Mouse (Mus musculus): Measurements from ENCODE around the gene Gm6583. TPM values are rescaled to one million over a fixed set of nuclear protein-coding genes. Genes with fewer than 3 reads are reported as not detected.

Gene Gm6583
- polyA plus RNA-seq, 1 experiment, result 0.04 TPM

DNA sequence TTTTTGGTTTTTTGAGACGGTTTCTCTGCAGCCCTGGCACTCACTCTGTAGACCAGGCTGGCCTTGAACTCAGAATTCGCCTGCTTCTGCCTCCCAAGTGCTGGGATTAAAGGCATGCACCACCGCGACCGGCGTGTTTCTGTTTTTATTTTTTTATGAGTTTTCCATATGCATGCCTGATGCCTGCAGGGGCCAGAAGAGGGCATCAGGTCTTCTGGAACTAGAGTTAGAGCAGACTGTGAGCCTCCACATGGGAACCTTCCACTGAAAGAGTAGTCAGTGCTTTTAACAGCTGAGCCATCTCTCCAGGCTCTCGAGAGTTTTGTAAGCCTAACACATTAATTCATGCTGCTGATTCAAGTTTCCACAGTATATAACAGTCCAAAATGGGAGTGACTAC, 16.6 kb downstream of the Gm6583 start:
- H3K36me3 ChIP-seq (ENCODE audit: control insufficient read depth, insufficient read depth), result peaks cover 21% of the 10 kb centered on the region
- H3K79me2 ChIP-seq (ENCODE audit: control insufficient read depth, insufficient read depth), result peaks cover 8% of the 10 kb centered on the region
- no peak overlapping the region for H3K4me2 ChIP-seq (ENCODE audit: low read depth)
- no peaks in the 10 kb centered on the region for H3K27me3 ChIP-seq (ENCODE audit: control insufficient read depth, insufficient read depth, insufficient read length)
- no peak overlapping the region for H3K4me3 ChIP-seq
- no peak for TF ChIP-seq POLR2A (IDR thresholded peaks at IDR 0.05; ENCODE audit: insufficient read length, low read depth)
- TF ChIP-seq TCF12 (IDR thresholded peaks at IDR 0.05; ENCODE audit: insufficient read depth, poor library complexity, severe bottlenecking), result no peak
- TF ChIP-seq TCF3 (IDR thresholded peaks at IDR 0.05; ENCODE audit: insufficient read length, low read depth), result no peak
- no peak for TF ChIP-seq E2F4 (IDR thresholded peaks at IDR 0.05; ENCODE audit: insufficient read depth)
- TF ChIP-seq USF1 (IDR thresholded peaks at IDR 0.05; ENCODE audit: low read depth), result no peak
- TF ChIP-seq MAX (IDR thresholded peaks at IDR 0.05; ENCODE audit: low read depth), result no peak
- TF ChIP-seq SRF (IDR thresholded peaks at IDR 0.05; ENCODE audit: control insufficient read depth, insufficient read length, low read depth), result no peak
- no peak for TF ChIP-seq REST (IDR thresholded peaks at IDR 0.05; ENCODE audit: insufficient read depth, insufficient read length)
- no peak for TF ChIP-seq POLR2AphosphoS2 (IDR thresholded peaks at IDR 0.05; ENCODE audit: insufficient read length, low read depth)
- TF ChIP-seq MYOD1 (IDR thresholded peaks at IDR 0.05; ENCODE audit: control insufficient read depth in 1 of 3, insufficient read length in 2 of 3, low read depth in 2 of 3), result no peak
- TF ChIP-seq CEBPB (IDR thresholded peaks at IDR 0.05; ENCODE audit: insufficient read depth, poor library complexity, severe bottlenecking), result no peak
- no peak for TF ChIP-seq MYOG (IDR thresholded peaks at IDR 0.05; ENCODE audit: control insufficient read depth in 1 of 3, insufficient read depth in 1 of 3, insufficient read length in 2 of 3, low read depth in 2 of 3)
- no peak overlapping the region for H3ac ChIP-seq (ENCODE audit: control insufficient read depth, insufficient read length)

DNA sequence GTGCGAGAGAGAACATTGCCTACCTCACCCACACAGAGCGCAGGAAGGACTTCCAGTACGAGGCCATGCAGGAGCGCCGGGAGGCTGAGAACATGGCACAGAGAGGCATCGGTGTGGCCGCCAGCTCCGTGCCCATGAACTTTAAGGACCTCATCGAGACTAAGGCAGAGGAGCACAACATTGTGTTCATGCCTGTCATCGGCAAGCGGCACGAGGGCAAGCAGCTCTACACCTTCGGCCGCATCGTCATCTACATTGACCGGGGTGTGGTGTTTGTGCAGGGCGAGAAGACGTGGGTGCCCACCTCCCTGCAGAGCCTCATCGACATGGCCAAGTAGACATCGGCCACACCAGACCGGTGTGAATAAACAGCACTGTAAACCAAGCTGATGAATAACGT, 18.8 kb downstream of the Gm6583 start:
- no peak for TF ChIP-seq REST (IDR thresholded peaks at IDR 0.05; ENCODE audit: insufficient read depth, insufficient read length)
- TF ChIP-seq POLR2AphosphoS2 (IDR thresholded peaks at IDR 0.05; ENCODE audit: insufficient read length, low read depth), result peak; percentile 56
- Histone ChIP-seq H3ac (ENCODE audit: control insufficient read depth, insufficient read length) (no peak overlapping the region), H3K4me3 (no peak overlapping the region), H3K4me2 (ENCODE audit: low read depth) (no peak overlapping the region), H3K27me3 (ENCODE audit: control insufficient read depth, insufficient read depth, insufficient read length) (no peaks in the 10 kb centered on the region), H3K36me3 (ENCODE audit: control insufficient read depth, insufficient read depth) (peaks cover 23% of the 10 kb centered on the region), H3K79me2 (ENCODE audit: control insufficient read depth, insufficient read depth) (no peaks in the 10 kb centered on the region)

DNA sequence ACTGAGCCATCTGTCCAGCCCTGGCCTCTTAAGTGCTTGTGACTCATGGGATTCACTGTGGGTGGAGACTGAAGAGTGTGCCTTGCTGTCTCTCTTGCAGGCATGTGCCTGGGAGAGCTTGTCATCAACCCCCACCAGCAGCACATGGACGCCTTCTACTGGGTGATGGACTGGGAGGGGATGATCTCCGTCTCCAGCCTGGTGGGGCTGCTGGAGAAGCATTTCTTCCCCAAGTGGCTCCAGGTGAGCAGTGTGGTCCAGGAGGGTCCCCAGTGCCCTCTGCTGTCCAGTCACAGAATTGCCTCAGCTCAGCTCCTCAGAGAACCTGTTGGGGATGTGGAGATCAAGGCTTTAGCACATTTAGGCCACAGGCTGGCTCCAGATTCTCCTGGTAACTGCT, 20.4 kb downstream of the Gm6583 start:
- peaks cover 36% of the 10 kb centered on the region for H3K36me3 ChIP-seq (ENCODE audit: control insufficient read depth, insufficient read depth)
- H3K79me2 ChIP-seq (ENCODE audit: control insufficient read depth, insufficient read depth), result no peaks in the 10 kb centered on the region
- no peak overlapping the region for H3K4me2 ChIP-seq (ENCODE audit: low read depth)
- no peak overlapping the region for H3ac ChIP-seq (ENCODE audit: control insufficient read depth, insufficient read length)
- TF ChIP-seq MAX (IDR thresholded peaks at IDR 0.05; ENCODE audit: low read depth), result no peak
- TF ChIP-seq SRF (IDR thresholded peaks at IDR 0.05; ENCODE audit: control insufficient read depth, insufficient read length, low read depth), result no peak
- no peak for TF ChIP-seq E2F4 (IDR thresholded peaks at IDR 0.05; ENCODE audit: insufficient read depth)
- no peak for TF ChIP-seq MYOD1 (IDR thresholded peaks at IDR 0.05; ENCODE audit: control insufficient read depth in 1 of 3, insufficient read length in 2 of 3, low read depth in 2 of 3)
- no peak for TF ChIP-seq TCF3 (IDR thresholded peaks at IDR 0.05; ENCODE audit: insufficient read length, low read depth)
- TF ChIP-seq REST (IDR thresholded peaks at IDR 0.05; ENCODE audit: insufficient read depth, insufficient read length), result no peak
- no peak for TF ChIP-seq TCF12 (IDR thresholded peaks at IDR 0.05; ENCODE audit: insufficient read depth, poor library complexity, severe bottlenecking)
- TF ChIP-seq POLR2AphosphoS2 (IDR thresholded peaks at IDR 0.05; ENCODE audit: insufficient read length, low read depth), result no peak
- no peak for TF ChIP-seq MYOG (IDR thresholded peaks at IDR 0.05; ENCODE audit: control insufficient read depth in 1 of 3, insufficient read depth in 1 of 3, insufficient read length in 2 of 3, low read depth in 2 of 3)
- TF ChIP-seq CEBPB (IDR thresholded peaks at IDR 0.05; ENCODE audit: insufficient read depth, poor library complexity, severe bottlenecking), result no peak
- no peak for TF ChIP-seq POLR2A (IDR thresholded peaks at IDR 0.05; ENCODE audit: insufficient read length, low read depth)
- no peak for TF ChIP-seq USF1 (IDR thresholded peaks at IDR 0.05; ENCODE audit: low read depth)
- H3K4me3 ChIP-seq, result no peak overlapping the region
- no peaks in the 10 kb centered on the region for H3K27me3 ChIP-seq (ENCODE audit: control insufficient read depth, insufficient read depth, insufficient read length)

DNA sequence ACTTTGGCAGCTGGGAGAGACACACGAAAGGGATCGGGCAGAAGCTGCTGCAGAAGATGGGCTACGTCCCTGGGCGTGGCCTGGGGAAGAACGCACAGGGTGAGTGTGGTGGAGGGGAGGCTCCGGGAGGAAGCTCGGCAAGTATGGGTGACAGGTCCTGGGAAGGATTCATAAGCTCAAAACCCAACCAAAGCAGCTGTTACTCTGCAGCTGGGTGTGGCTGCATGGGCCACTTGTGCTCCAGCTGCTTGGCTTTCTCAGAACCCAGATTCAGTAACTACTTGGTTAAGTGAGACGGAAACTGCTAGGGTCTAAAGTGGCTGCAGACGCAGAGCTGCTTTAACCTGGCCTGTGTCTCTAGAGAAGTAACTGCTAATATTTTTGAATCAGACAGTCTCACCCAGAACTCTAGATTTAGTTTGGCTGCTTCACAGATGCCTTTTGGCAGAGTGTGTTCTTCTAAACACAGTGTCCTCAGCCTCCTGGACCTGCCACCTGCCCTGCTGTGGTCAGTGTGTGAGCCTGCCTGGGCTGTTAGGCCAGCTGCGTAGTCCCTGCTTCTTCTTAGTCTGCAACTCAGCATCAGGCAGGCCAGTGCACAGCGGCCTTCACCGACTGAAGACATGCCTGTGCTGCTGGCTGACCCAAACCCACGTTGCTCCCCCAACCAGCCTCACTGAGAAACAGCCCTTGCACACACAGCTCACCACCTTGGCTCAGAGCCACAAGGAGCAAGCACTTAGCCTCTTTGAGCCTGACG, 25.8 kb downstream of the Gm6583 start:
- no peak overlapping the region for H3ac ChIP-seq (ENCODE audit: control insufficient read depth, insufficient read length)
- no peak overlapping the region for H3K4me3 ChIP-seq
- H3K79me2 ChIP-seq (ENCODE audit: control insufficient read depth, insufficient read depth), result peaks cover 17% of the 10 kb centered on the region
- no peaks in the 10 kb centered on the region for H3K27me3 ChIP-seq (ENCODE audit: control insufficient read depth, insufficient read depth, insufficient read length)
- no peak overlapping the region for H3K4me2 ChIP-seq (ENCODE audit: low read depth)
- H3K36me3 ChIP-seq (ENCODE audit: control insufficient read depth, insufficient read depth), result peaks cover 17% of the 10 kb centered on the region
- TF ChIP-seq MYOG (IDR thresholded peaks at IDR 0.05; ENCODE audit: control insufficient read depth in 1 of 3, insufficient read depth in 1 of 3, insufficient read length in 2 of 3, low read depth in 2 of 3) (peak; percentile 43 to 77 (median 58)), SRF (IDR thresholded peaks at IDR 0.05; ENCODE audit: control insufficient read depth, insufficient read length, low read depth) (no peak), TCF12 (IDR thresholded peaks at IDR 0.05; ENCODE audit: insufficient read depth, poor library complexity, severe bottlenecking) (no peak), CEBPB (IDR thresholded peaks at IDR 0.05; ENCODE audit: insufficient read depth, poor library complexity, severe bottlenecking) (no peak), MYOD1 (IDR thresholded peaks at IDR 0.05; ENCODE audit: control insufficient read depth in 1 of 3, insufficient read length in 2 of 3, low read depth in 2 of 3) (peak in 2 of 3 experiments; percentile 66 to 72), TCF3 (IDR thresholded peaks at IDR 0.05; ENCODE audit: insufficient read length, low read depth) (peak; percentile 38), E2F4 (IDR thresholded peaks at IDR 0.05; ENCODE audit: insufficient read depth) (no peak)

DNA sequence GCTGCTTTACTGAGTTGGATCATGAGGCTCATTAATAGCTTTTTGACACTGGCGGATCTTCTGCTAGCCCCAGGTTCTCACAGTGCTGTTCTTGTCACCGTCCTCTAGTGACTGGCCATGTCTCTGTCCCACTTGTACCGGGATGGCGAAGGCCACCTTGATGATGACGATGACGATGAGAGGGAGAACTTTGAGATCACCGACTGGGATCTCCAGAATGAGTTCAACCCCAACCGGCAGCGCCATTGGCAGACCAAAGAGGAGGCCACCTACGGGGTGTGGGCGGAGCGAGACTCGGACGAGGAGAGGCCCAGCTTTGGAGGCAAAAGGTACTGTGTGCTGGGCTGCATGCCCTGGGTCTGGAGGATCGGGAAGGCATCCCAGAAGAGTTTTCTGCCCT, 28.0 kb downstream of the Gm6583 start:
- Histone ChIP-seq H3K4me3 (no peak overlapping the region), H3K4me2 (ENCODE audit: low read depth) (no peak overlapping the region), H3K27me3 (ENCODE audit: control insufficient read depth, insufficient read depth, insufficient read length) (no peaks in the 10 kb centered on the region), H3K79me2 (ENCODE audit: control insufficient read depth, insufficient read depth) (peaks cover 17% of the 10 kb centered on the region), H3K36me3 (ENCODE audit: control insufficient read depth, insufficient read depth) (peaks cover 17% of the 10 kb centered on the region), H3ac (ENCODE audit: control insufficient read depth, insufficient read length) (no peak overlapping the region)
- no peak for TF ChIP-seq E2F4 (IDR thresholded peaks at IDR 0.05; ENCODE audit: insufficient read depth)
- TF ChIP-seq TCF3 (IDR thresholded peaks at IDR 0.05; ENCODE audit: insufficient read length, low read depth), result no peak
- TF ChIP-seq MYOD1 (IDR thresholded peaks at IDR 0.05; ENCODE audit: control insufficient read depth in 1 of 3, insufficient read length in 2 of 3, low read depth in 2 of 3), result no peak
- TF ChIP-seq POLR2AphosphoS2 (IDR thresholded peaks at IDR 0.05; ENCODE audit: insufficient read length, low read depth), result no peak
- TF ChIP-seq TCF12 (IDR thresholded peaks at IDR 0.05; ENCODE audit: insufficient read depth, poor library complexity, severe bottlenecking), result no peak
- no peak for TF ChIP-seq REST (IDR thresholded peaks at IDR 0.05; ENCODE audit: insufficient read depth, insufficient read length)
- TF ChIP-seq POLR2A (IDR thresholded peaks at IDR 0.05; ENCODE audit: insufficient read length, low read depth), result no peak
- TF ChIP-seq USF1 (IDR thresholded peaks at IDR 0.05; ENCODE audit: low read depth), result no peak
- no peak for TF ChIP-seq CEBPB (IDR thresholded peaks at IDR 0.05; ENCODE audit: insufficient read depth, poor library complexity, severe bottlenecking)
- no peak for TF ChIP-seq MYOG (IDR thresholded peaks at IDR 0.05; ENCODE audit: control insufficient read depth in 1 of 3, insufficient read depth in 1 of 3, insufficient read length in 2 of 3, low read depth in 2 of 3)
- no peak for TF ChIP-seq MAX (IDR thresholded peaks at IDR 0.05; ENCODE audit: low read depth)
- no peak for TF ChIP-seq SRF (IDR thresholded peaks at IDR 0.05; ENCODE audit: control insufficient read depth, insufficient read length, low read depth)

All from myocyte (in vitro differentiated cells).